ENCODE assay signal across 10 mouse cellular contexts in genomic region chr10:118722132-118722551, GRCm38 (mm10).
A peak's percentile ranks its signal among the peaks of the same experiment; 100 is the strongest.
DNase-seq lines count a peak whose midpoint lies in the region; ATAC-seq and TF ChIP-seq lines count a peak whose summit lies in the region.
"Had no signal": no experiment of that assay in that cellular context is flagged by ENCODE, and none has a peak within 500 bp of the region (broad histone marks: within the 10 kb centered on the region; RNA-seq: fewer than 3 reads in every experiment).

No protein-coding gene starts in this region.

- peak; percentile 54 for ATAC-seq in lung, embryonic 16.5 days (ENCODE audit: low read depth)
- ATAC-seq in forebrain, postnatal 0 days: peak; percentile 87
- ATAC-seq in intestine, embryonic 15.5 days: 0 out of 2 replicates have a peak, but pooled peaks have one; percentile 28
- ATAC-seq in liver, postnatal 0 days: peak; percentile 87
- no peak for ATAC-seq in activated CD4-positive, CD25-positive, alpha-beta regulatory T cell, adult 4 months

- TF ChIP-seq EP300 in liver, postnatal 0 days (IDR thresholded peaks at IDR 0.05; ENCODE audit: low read depth): no peak

- no peak for DNase-seq in lung, postnatal 4 days
- peak; percentile 59 for DNase-seq in forebrain, postnatal 0 days
- peak; percentile 44 for DNase-seq in liver, postnatal 0 days
- DNase-seq in MN1 (ENCODE audit: low spot score): no peak
- DNase-seq in right cerebral cortex, postnatal 10 days (ENCODE audit: low spot score in 2 of 2): no peak
- DNase-seq: lung, postnatal 14 days; retina, postnatal 1 day had no signal

- no peak overlapping the region for H3K27ac ChIP-seq in lung, embryonic 16.5 days (ENCODE audit: low read length)
- H3K27ac ChIP-seq in forebrain, postnatal 0 days (ENCODE audit: low read depth, low read length): 0 out of 2 replicates have a peak overlapping the region, but pooled peaks have one; percentile 15
- H3K27ac ChIP-seq in intestine, embryonic 15.5 days: no peak overlapping the region
- H3K27ac ChIP-seq in liver, postnatal 0 days (ENCODE audit: low read depth): peak overlapping the region; percentile 64; the same call in 1 of the 2 replicates

- H3K4me1 ChIP-seq in lung, embryonic 16.5 days (replicated peaks; ENCODE audit: control insufficient read depth, insufficient read depth, low read length): peaks cover 2% of the 10 kb centered on the region; the same call in 1 of the 2 replicates
- H3K4me1 ChIP-seq in forebrain, postnatal 0 days (ENCODE audit: insufficient read depth): peaks cover 10% of the 10 kb centered on the region; the same call in 1 of the 2 replicates
- 0 out of 2 replicates have a peak, but pooled peaks cover 2% of the 10 kb centered on the region for H3K4me1 ChIP-seq in intestine, embryonic 15.5 days (replicated peaks)
- 0 out of 2 replicates have a peak, but pooled peaks cover 8% of the 10 kb centered on the region for H3K4me1 ChIP-seq in liver, postnatal 0 days (ENCODE audit: insufficient read depth)

- TF ChIP-seq CTCF in forebrain, postnatal 0 days (IDR thresholded peaks at IDR 0.05; ENCODE audit: low read depth): no peak
- no peak for TF ChIP-seq CTCF in liver, postnatal 0 days (IDR thresholded peaks at IDR 0.05; ENCODE audit: low read depth)

- no peaks in the 10 kb centered on the region for H3K9me3 ChIP-seq in lung, embryonic 16.5 days (ENCODE audit: control insufficient read depth, low read length)
- no peaks in the 10 kb centered on the region for H3K9me3 ChIP-seq in forebrain, postnatal 0 days (ENCODE audit: low read length)
- H3K9me3 ChIP-seq in intestine, embryonic 15.5 days: no peaks in the 10 kb centered on the region
- no peaks in the 10 kb centered on the region for H3K9me3 ChIP-seq in liver, postnatal 0 days (ENCODE audit: low read length)

- no peak overlapping the region for H3K4me3 ChIP-seq in lung, embryonic 16.5 days (ENCODE audit: low read length)
- H3K4me3 ChIP-seq in forebrain, postnatal 0 days (ENCODE audit: low read depth, low read length): no peak overlapping the region
- no peak overlapping the region for H3K4me3 ChIP-seq in intestine, embryonic 15.5 days (replicated peaks)
- H3K4me3 ChIP-seq in liver, postnatal 0 days (ENCODE audit: low read depth, low read length): no peak overlapping the region

- H3K27me3 ChIP-seq in lung, embryonic 16.5 days (ENCODE audit: control insufficient read depth, insufficient read depth, low read depth, low read length): no peaks in the 10 kb centered on the region
- no peaks in the 10 kb centered on the region for H3K27me3 ChIP-seq in forebrain, postnatal 0 days (ENCODE audit: insufficient read depth, low read length)
- no peaks in the 10 kb centered on the region for H3K27me3 ChIP-seq in intestine, embryonic 15.5 days (replicated peaks)
- H3K27me3 ChIP-seq in liver, postnatal 0 days (ENCODE audit: insufficient read depth, low read length): no peaks in the 10 kb centered on the region

- H3K36me3 ChIP-seq in lung, embryonic 16.5 days (ENCODE audit: control insufficient read depth, insufficient read depth, low read length): no peaks in the 10 kb centered on the region
- no peaks in the 10 kb centered on the region for H3K36me3 ChIP-seq in forebrain, postnatal 0 days (ENCODE audit: insufficient read depth)
- no peaks in the 10 kb centered on the region for H3K36me3 ChIP-seq in intestine, embryonic 15.5 days
- no peaks in the 10 kb centered on the region for H3K36me3 ChIP-seq in liver, postnatal 0 days (replicated peaks; ENCODE audit: insufficient read depth, low read length)

- WGBS in lung, embryonic 16.5 days: 57% methylated on average over 5 of the region's 5 CpGs
- WGBS in forebrain, postnatal 0 days: 17% methylated on average over 5 of the region's 5 CpGs
- 40% methylated on average over 5 of the region's 5 CpGs for WGBS in intestine, embryonic 15.5 days
- WGBS in liver, postnatal 0 days (ENCODE audit: insufficient replicate concordance): 56% methylated on average over 5 of the region's 5 CpGs

- no peak overlapping the region for H3K9ac ChIP-seq in lung, embryonic 16.5 days (ENCODE audit: low read length)
- no peak overlapping the region for H3K9ac ChIP-seq in forebrain, postnatal 0 days
- no peak overlapping the region for H3K9ac ChIP-seq in intestine, embryonic 15.5 days
- no peak overlapping the region for H3K9ac ChIP-seq in liver, postnatal 0 days (replicated peaks)

- no peak overlapping the region for H3K4me2 ChIP-seq in lung, embryonic 16.5 days (ENCODE audit: low read depth, low read length)
- H3K4me2 ChIP-seq in forebrain, postnatal 0 days (ENCODE audit: low read depth): no peak overlapping the region
- H3K4me2 ChIP-seq in intestine, embryonic 15.5 days (replicated peaks): no peak overlapping the region
- H3K4me2 ChIP-seq in liver, postnatal 0 days (ENCODE audit: low read depth, low read length): no peak overlapping the region; the same call in 1 of the 2 replicates

Comparison
In these comparisons a context has a peak if more than half of its experiments do, and no peak if none do; other contexts are left out.
1. H3K27ac ChIP-seq: peak in forebrain, postnatal 0 days (single experiment) and liver, postnatal 0 days (single experiment); none in lung, embryonic 16.5 days (single experiment) and intestine, embryonic 15.5 days (single experiment).
2. DNase-seq: peak in forebrain, postnatal 0 days (single experiment) and liver, postnatal 0 days (single experiment); none in lung, postnatal 4 days (0 of 2), MN1 (single experiment) and right cerebral cortex, postnatal 10 days (0 of 2).